Mouse (Mus musculus): ENCODE results near the gene Ap1ar. TPM values are rescaled to one million over a fixed set of nuclear protein-coding genes. Genes with fewer than 3 reads are reported as not detected.

Ap1ar gene
- total RNA-seq, 2 experiments from 2014 or later = 77.7 to 81.5 TPM

Other genes with a start within 250 kb of the Ap1ar start
- 1 to 10 TPM in 1 of 2 experiments, under 1 TPM in 1; 0.71 to 1.9 TPM for gene Neurog2, start 204.4 kb downstream of the Ap1ar start, total RNA-seq (2021)
- gene Alpk1, start 57.0 kb downstream of the Ap1ar start, total RNA-seq (2021) = 1 to 10 TPM; 7.8 to 7.9 TPM
- 1 to 10 TPM; 6.6 to 7.7 TPM for gene Tifa, start 47.7 kb downstream of the Ap1ar start, total RNA-seq (2021)
- gene Fam241a, start 58.8 kb upstream of the Ap1ar start, total RNA-seq (2021) = 1 to 10 TPM; 2.6 to 3.1 TPM

Measured in layer of hippocampus, postnatal 36 days (tissue).